Mouse (Mus musculus) lung, postnatal 0 days (tissue): Measurements from ENCODE around the gene Brd4. TPM values are rescaled to one million over a fixed set of nuclear protein-coding genes. Genes with fewer than 3 reads are reported as not detected.

Experiments used
- ATAC-seq: fragments of 200-750 bp; cut with Nextera tagmentation; 2 replicates; pipeline ENCODE4 v1.8.0; 2017; ENCODE audit warnings: moderate library complexity
- DNase-seq: peaks from one replicate; pipeline ENCODE4 v3.0.0-alpha.2; 2016; ENCODE audit warnings: low spot score
- H3K27ac ChIP-seq: fragments of 300-500 bp; sonication (generic); 2 replicates; pipeline ENCODE4 v1.5.1; 2014; ENCODE audit warnings: antibody characterized with exemption, mild to moderate bottlenecking, low read length, mixed read lengths
- H3K27me3 ChIP-seq: fragments of 300-500 bp; sonication (generic); replicated peaks from 2 replicates; pipeline ENCODE4 v1.6.1; 2014; ENCODE audit warnings: low read length, mixed read lengths; ENCODE audit not compliant: insufficient read depth
- H3K36me3 ChIP-seq: fragments of 300-500 bp; sonication (generic); 2 replicates; pipeline ENCODE4 v1.6.1; 2014; ENCODE audit warnings: low read length, mixed read lengths; ENCODE audit not compliant: insufficient read depth
- H3K4me1 ChIP-seq: fragments of 300-500 bp; sonication (generic); 2 replicates; pipeline ENCODE4 v1.6.1; 2014; ENCODE audit warnings: antibody characterized with exemption, low read depth, low read length, mixed read lengths; ENCODE audit not compliant: insufficient read depth
- H3K4me2 ChIP-seq: fragments of 300-500 bp; sonication (generic); replicated peaks from 2 replicates; pipeline ENCODE4 v1.6.1; 2014; ENCODE audit warnings: low read depth, mild to moderate bottlenecking, low read length, moderate library complexity, mixed read lengths
- H3K4me3 ChIP-seq: fragments of 300-500 bp; sonication (generic); 2 replicates; pipeline ENCODE4 v1.5.1; 2014; ENCODE audit warnings: low read depth, low read length
- H3K9ac ChIP-seq: fragments of 300-500 bp; sonication (generic); replicated peaks from 2 replicates; pipeline ENCODE4 v1.6.1; 2014; ENCODE audit warnings: low read depth, mild to moderate bottlenecking
- H3K9me3 ChIP-seq: fragments of 300-500 bp; sonication (generic); 2 replicates; pipeline ENCODE4 v1.6.1; 2016; ENCODE audit warnings: low read length, mixed read lengths
- CTCF ChIP-seq: IDR thresholded peaks from 2 replicates; pipeline ENCODE4 v1.5.1; 2016; ENCODE audit warnings: antibody characterized with exemption, mild to moderate bottlenecking
- EP300 ChIP-seq: IDR thresholded peaks from 2 replicates; pipeline ENCODE4 v1.6.1; 2016; ENCODE audit warnings: antibody characterized with exemption, mild to moderate bottlenecking, control low read depth
- WGBS: fragments of 180-500 bp; shearing (Covaris S2); extraction: QIAGEN DNeasy Blood & Tissue Kit; methylation state at CpG from one replicate; pipeline ENCODE4 v1.1.7; 2014; 5-methylcytosine and 5-hydroxymethylcytosine counted together
- polyA plus RNA-seq: library from polyadenylated mRNA; unstranded; fragments of >200 nt; fragmentation: Nextera tagmentation; extraction: Ambion mirVana; gene quantifications from 2 replicates; pipeline ENCODE4 v1.2.1, GENCODE M21; 2015

The Brd4 gene
- 33.3 and 37.3 TPM in 2 replicates for polyA plus RNA-seq

DNA sequence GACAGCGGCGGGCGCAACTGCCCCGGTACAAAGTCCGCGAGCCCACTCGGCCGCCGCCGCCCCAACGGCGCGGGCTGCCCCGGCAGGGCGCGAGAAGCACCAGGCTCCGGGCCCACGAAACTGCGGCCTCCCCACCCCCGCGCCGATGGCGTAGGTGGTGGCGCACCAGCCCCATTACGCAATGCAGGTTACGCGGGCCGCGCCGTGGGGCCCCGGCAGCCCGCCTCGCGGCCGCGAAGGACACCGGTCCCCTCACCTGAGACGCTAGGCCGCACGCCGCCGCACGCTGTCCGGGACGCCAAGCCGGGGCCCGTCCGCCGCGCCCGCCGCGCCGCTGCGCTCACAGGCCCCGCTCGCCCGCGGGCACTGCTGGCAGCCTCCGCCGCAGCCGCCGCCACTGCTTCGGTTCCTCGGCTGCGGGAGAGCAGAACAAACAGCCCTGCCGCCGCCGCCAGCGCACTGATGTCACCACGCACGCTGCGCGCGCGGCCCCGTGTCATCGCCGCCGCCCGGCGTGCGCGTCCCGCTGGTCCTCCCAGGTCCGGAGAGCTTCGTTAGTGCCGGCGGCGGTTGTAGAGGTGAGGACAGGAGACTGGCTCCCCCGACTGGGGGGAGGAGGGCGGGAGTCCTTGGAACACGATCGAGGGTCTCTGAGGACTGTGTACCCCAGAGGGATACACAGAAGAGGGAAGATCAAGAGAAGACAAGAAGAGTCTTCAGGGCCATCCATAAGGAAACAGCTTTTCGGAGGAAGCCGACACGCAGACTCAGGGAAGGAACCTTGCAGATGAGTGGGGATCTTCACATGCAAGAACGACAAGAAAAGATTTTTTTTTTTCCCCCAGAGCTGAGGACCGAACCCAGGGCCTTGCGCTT is at the start of gene Brd4:
Gene Brd4 (minus strand): TSS at position 461 of the 876 bp plus-strand sequence.
- DNase-seq (peak; percentile 95), ATAC-seq (peak; percentile 94)
- under 1% methylated on average over 89 of the region's 100 CpGs for WGBS
- H3K27ac ChIP-seq, result peak within 1 kb of the TSS; percentile 99
- peak within 1 kb of the TSS; percentile 96 for H3K4me3 ChIP-seq
- H3K27me3 ChIP-seq, result no peaks in the 10 kb centered on the region
- peaks cover 4% of the 10 kb centered on the region; the same call in 1 of the 2 replicates for H3K4me1 ChIP-seq
- no peaks in the 10 kb centered on the region for H3K36me3 ChIP-seq
- peak within 1 kb of the TSS; percentile 94 for H3K9ac ChIP-seq
- H3K9me3 ChIP-seq, result no peaks in the 10 kb centered on the region
- H3K4me2 ChIP-seq, result peak within 1 kb of the TSS; percentile 79
- TF ChIP-seq CTCF, result peak; percentile 24
- TF ChIP-seq EP300, result no peak

DNA sequence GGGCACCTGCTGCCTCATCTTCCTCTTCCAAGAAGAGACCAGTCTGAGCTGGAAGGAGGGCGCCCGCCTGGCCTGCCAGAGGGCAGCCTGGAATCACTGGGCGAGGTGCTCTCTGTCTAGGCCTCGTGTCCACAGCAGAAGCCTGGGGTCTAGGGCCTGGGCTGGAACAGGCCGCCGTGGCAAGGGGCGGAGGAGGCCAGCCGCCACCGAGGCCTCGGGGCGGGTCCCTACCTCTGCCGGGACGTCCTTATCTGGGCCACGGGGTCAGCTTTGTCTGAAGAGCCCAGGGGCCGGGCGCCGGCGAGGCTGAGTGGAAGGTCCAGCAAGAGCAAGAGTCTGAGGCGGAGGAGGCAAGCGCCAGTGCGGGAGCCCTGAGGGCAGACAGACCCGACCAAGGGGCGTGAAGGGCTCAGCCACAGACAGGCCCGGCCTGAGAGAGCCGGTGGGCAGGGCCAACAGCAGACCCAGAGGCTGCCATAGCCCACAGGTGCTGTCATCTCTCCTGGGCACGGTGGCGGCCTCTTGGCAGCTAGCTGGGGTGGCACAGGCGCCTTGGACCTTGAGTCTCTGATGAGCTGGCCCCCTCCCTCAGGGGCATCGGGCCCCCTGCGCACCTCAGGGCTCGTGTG is 49.3 kb upstream of the Brd4 start:
- TF ChIP-seq EP300 (no peak), CTCF (no peak)
- Histone ChIP-seq H3K27ac (no peak overlapping the region), H3K9ac (no peak overlapping the region), H3K4me2 (no peak overlapping the region), H3K4me1 (no peaks in the 10 kb centered on the region), H3K9me3 (no peaks in the 10 kb centered on the region), H3K4me3 (no peak overlapping the region), H3K36me3 (peaks cover 52% of the 10 kb centered on the region), H3K27me3 (no peaks in the 10 kb centered on the region)
- ATAC-seq (peak; percentile 38; the same call in 1 of the 2 replicates), DNase-seq (no peak)
- 81% methylated on average over 16 of the region's 31 CpGs for WGBS

- Histone ChIP-seq H3K27ac (no peak overlapping the region), H3K9ac (no peak overlapping the region), H3K4me1 (no peaks in the 10 kb centered on the region), H3K4me3 (no peak overlapping the region), H3K4me2 (no peak overlapping the region), H3K27me3 (no peaks in the 10 kb centered on the region), H3K36me3 (peaks cover 10% of the 10 kb centered on the region), H3K9me3 (no peaks in the 10 kb centered on the region)
- DNase-seq, result no peak
- no peak for TF ChIP-seq EP300
- no peak for TF ChIP-seq CTCF
- no peak for ATAC-seq
These were observed 43.0 kb upstream of the Brd4 start for GRCm38 (mm10) chr17:32327501-32327900.

GRCm38 (mm10) chr17:32322809-32323208 is 38.3 kb upstream of the Brd4 start:
- no peak for DNase-seq
- no peaks in the 10 kb centered on the region for H3K36me3 ChIP-seq

DNA sequence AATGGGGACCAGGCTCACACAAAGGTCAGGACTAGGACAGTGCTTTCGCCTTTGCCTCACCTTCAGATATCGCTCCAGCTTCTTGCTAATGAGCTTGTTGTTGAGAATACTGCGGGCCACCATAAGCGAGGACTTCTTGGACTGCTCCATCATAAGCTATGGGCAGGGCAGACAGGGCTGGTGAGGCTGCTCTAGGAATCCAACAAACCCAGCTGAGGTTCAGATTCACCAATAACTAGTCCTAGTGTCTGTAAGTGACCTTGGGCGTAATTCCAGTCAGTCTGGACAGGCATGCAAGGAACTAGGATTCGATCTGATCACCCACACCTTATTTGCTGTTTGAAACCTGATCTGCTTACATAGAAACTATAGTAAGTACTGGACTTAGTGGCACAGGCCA is 37.3 kb upstream of the Brd4 start:
- H3K9ac ChIP-seq, result peak overlapping the region; percentile 64
- DNase-seq (peak; percentile 16), ATAC-seq (no peak)
- peaks cover 4% of the 10 kb centered on the region; the same call in 1 of the 2 replicates for H3K4me1 ChIP-seq
- TF ChIP-seq CTCF (no peak), EP300 (no peak)
- H3K9me3 ChIP-seq, result no peaks in the 10 kb centered on the region
- no peaks in the 10 kb centered on the region for H3K27me3 ChIP-seq
- WGBS, result 9% methylated on average over 6 of the region's 6 CpGs
- H3K27ac ChIP-seq, result peak overlapping the region; percentile 80
- peak overlapping the region; percentile 86 for H3K4me2 ChIP-seq
- peaks cover 2% of the 10 kb centered on the region; the same call in 1 of the 2 replicates for H3K36me3 ChIP-seq
- peak overlapping the region; percentile 69 for H3K4me3 ChIP-seq

More at GRCm38 (mm10) chr17:32322809-32323208, 38.3 kb upstream of the Brd4 start:
- Histone ChIP-seq H3K27me3 (no peaks in the 10 kb centered on the region), H3K27ac (no peak overlapping the region), H3K9me3 (no peaks in the 10 kb centered on the region), H3K4me1 (peaks cover 4% of the 10 kb centered on the region; the same call in 1 of the 2 replicates), H3K9ac (no peak overlapping the region), H3K4me2 (no peak overlapping the region), H3K4me3 (no peak overlapping the region)
- no peak for TF ChIP-seq CTCF
- TF ChIP-seq EP300, result no peak
- 85% methylated on average over 1 of the region's 1 CpGs for WGBS
- ATAC-seq, result no peak

- H3K27me3 ChIP-seq, result no peaks in the 10 kb centered on the region
- H3K27ac ChIP-seq, result peak overlapping the region; percentile 80
- TF ChIP-seq CTCF (peak; percentile 36), EP300 (no peak)
- peaks cover 4% of the 10 kb centered on the region; the same call in 1 of the 2 replicates for H3K4me1 ChIP-seq
- ATAC-seq (peak; percentile 60), DNase-seq (no peak)
- H3K9ac ChIP-seq, result peak overlapping the region; percentile 64
- H3K4me2 ChIP-seq, result peak overlapping the region; percentile 86
- H3K4me3 ChIP-seq, result peak overlapping the region; percentile 69
- 1% methylated on average over 20 of the region's 23 CpGs for WGBS
- H3K36me3 ChIP-seq, result peaks cover 7% of the 10 kb centered on the region; the same call in 1 of the 2 replicates
- H3K9me3 ChIP-seq, result no peaks in the 10 kb centered on the region
These were observed 36.8 kb upstream of the Brd4 start for GRCm38 (mm10) chr17:32321390-32321734.
